Mouse (Mus musculus): ENCODE results near the gene Rundc3b. TPM values are rescaled to one million over a fixed set of nuclear protein-coding genes. Genes with fewer than 3 reads are reported as not detected.
A peak's percentile ranks its signal among the peaks of the same experiment; 100 is the strongest.

Rundc3b gene
- polyA plus RNA-seq, 1 experiment from 2014 or later, result 0.93 TPM

DNA sequence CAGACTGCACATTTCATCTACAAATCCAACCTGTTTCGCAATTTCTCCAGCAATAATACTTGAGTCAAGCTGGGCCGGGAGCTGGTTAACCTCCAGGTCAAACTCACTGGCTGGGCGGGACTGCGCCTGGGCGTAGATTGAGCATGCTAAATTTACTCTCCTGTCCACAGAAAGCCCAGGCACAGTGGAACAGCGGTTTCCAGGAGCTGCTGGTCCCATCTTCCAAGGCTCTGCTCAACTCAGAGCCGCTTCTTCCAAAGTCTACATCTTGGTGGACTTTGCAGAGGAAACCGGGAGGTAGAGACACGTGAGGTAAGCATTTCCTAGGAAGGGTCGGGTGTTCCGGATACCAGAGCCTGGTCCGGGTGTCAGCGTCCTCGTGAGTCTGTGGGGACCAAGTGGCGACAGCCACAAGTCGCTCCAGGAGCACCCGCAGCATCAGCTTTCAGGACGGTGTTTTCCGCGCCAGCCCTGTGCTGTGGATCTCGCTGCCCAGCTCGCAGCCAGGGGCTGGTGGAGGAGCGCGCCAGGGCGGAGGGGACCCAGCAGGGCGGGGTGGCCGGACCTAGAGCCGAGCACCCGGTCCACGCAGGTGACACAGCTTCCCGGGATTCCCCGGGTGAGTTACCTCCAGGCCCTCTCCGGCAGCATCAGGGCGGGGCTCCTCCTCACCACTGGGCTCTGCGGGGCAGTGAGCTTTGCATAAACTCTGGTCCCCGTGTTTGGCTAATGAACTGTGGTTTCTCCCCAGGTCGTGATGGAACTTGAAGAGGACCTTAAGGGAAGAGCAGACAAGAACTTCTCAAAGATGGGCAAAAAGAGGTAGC, 37.4 kb upstream of the Rundc3b start, which contains the start of gene Abcb1a:
TSS of gene Abcb1a (plus strand) at position 167 of the 827 bp plus-strand sequence.
- ATAC-seq (ENCODE audit: low FRiP score, low TSS enrichment), result peak; percentile 68
- Histone ChIP-seq H3K9ac (ENCODE audit: low read length) (peak within 1 kb of the TSS; percentile 58), H3K4me2 (replicated peaks; ENCODE audit: low read depth) (peak within 1 kb of the TSS; percentile 76), H3K9me3 (ENCODE audit: control insufficient read depth, low read length) (no peaks in the 10 kb centered on the region), H3K4me3 (ENCODE audit: low read depth, low read length) (peak within 1 kb of the TSS; percentile 45), H3K4me1 (replicated peaks; ENCODE audit: control insufficient read depth, insufficient read depth) (no peaks in the 10 kb centered on the region; the same call in 1 of the 2 replicates), H3K27ac (replicated peaks) (no peak within 1 kb of the TSS), H3K36me3 (ENCODE audit: control insufficient read depth, insufficient read depth, low read length) (no peaks in the 10 kb centered on the region), H3K27me3 (ENCODE audit: control insufficient read depth, insufficient read depth, low read length) (no peaks in the 10 kb centered on the region)
- DNase-seq (ENCODE audit: low spot score), result peak; percentile 39
- TF ChIP-seq CTCF (IDR thresholded peaks at IDR 0.05; ENCODE audit: low read depth) (no peak), EP300 (optimal IDR thresholded peaks at IDR 0.05) (no peak)
- 3% methylated on average over 37 of the region's 37 CpGs for WGBS

DNA sequence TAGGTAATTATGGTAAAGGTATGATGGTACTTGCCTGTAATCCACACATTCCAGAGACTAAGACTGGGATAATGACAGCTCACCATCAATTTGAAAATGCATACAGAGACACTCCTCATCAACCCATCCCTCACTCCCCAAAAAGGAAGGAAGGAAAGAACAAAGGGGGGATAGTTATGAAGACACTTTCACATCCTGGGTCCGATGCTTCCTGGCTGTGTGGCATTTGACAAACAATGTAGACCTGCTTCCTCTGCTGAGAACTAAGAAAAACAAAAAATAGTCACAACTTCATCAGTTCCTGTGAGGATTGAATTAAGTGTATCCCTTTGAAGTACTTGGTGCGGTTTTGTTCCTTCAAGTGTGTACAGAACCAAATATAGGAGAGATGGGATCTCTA, 29.3 kb upstream of the Rundc3b start:
- Histone ChIP-seq H3K4me3 (ENCODE audit: low read depth, low read length) (no peak overlapping the region), H3K4me1 (replicated peaks; ENCODE audit: control insufficient read depth, insufficient read depth) (no peaks in the 10 kb centered on the region), H3K27me3 (ENCODE audit: control insufficient read depth, insufficient read depth, low read length) (no peaks in the 10 kb centered on the region), H3K9me3 (ENCODE audit: control insufficient read depth, low read length) (no peaks in the 10 kb centered on the region), H3K36me3 (ENCODE audit: control insufficient read depth, insufficient read depth, low read length) (no peaks in the 10 kb centered on the region), H3K4me2 (replicated peaks; ENCODE audit: low read depth) (no peak overlapping the region), H3K9ac (ENCODE audit: low read length) (no peak overlapping the region), H3K27ac (replicated peaks) (no peak overlapping the region)
- WGBS, result 88% methylated on average over 2 of the region's 2 CpGs
- DNase-seq (ENCODE audit: low spot score), result no peak
- no peak for TF ChIP-seq EP300 (optimal IDR thresholded peaks at IDR 0.05)
- no peak for TF ChIP-seq CTCF (IDR thresholded peaks at IDR 0.05; ENCODE audit: low read depth)
- ATAC-seq (ENCODE audit: low FRiP score, low TSS enrichment), result no peak

DNA sequence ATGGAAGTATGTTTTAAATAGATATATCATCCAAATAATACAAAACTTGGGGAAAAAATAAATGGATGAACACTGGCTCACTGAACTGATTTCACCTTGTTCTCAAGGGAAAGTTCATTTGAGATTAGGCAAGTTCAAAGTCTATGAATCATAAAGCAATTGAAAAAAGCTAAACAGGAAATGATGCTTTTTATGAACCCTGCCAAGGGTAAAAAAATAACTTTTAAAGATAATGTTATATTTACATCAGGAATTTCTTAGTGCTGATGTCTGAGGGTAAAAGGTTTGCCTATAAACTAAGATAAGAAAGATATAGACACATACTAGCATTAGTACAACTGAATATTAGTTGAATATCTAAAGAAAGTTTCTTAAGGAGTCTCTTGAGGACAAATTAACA, 26.0 kb upstream of the Rundc3b start:
- no peak overlapping the region for H3K4me3 ChIP-seq (ENCODE audit: low read depth, low read length)
- H3K9ac ChIP-seq (ENCODE audit: low read length), result no peak overlapping the region
- H3K27me3 ChIP-seq (ENCODE audit: control insufficient read depth, insufficient read depth, low read length), result no peaks in the 10 kb centered on the region
- DNase-seq (ENCODE audit: low spot score) (no peak), ATAC-seq (ENCODE audit: low FRiP score, low TSS enrichment) (no peak)
- no peaks in the 10 kb centered on the region for H3K36me3 ChIP-seq (ENCODE audit: control insufficient read depth, insufficient read depth, low read length)
- H3K27ac ChIP-seq (replicated peaks), result no peak overlapping the region
- no peaks in the 10 kb centered on the region for H3K4me1 ChIP-seq (replicated peaks; ENCODE audit: control insufficient read depth, insufficient read depth)
- no peak overlapping the region for H3K4me2 ChIP-seq (replicated peaks; ENCODE audit: low read depth)
- no peak for TF ChIP-seq CTCF (IDR thresholded peaks at IDR 0.05; ENCODE audit: low read depth)
- no peak for TF ChIP-seq EP300 (optimal IDR thresholded peaks at IDR 0.05)
- H3K9me3 ChIP-seq (ENCODE audit: control insufficient read depth, low read length), result no peaks in the 10 kb centered on the region

DNA sequence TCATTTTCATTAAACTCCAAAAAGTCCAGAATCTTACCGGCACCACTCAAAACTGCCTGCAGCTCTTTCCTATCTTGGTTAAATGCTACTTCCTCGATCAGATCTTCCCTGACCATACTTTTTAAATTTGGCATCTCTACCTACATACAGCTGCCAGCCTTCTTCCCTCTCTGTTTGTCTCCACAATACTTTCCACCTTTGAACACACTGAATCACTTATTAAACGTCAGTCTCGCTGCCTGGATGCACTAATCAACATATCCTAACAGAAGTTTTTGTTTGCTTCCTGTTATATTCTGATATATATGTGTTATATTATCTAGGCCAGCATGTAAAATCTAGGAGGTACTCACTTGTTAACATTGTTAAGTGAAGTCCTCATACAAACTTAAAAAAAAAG, 25.5 kb upstream of the Rundc3b start:
- no peak for TF ChIP-seq EP300 (optimal IDR thresholded peaks at IDR 0.05)
- no peak for TF ChIP-seq CTCF (IDR thresholded peaks at IDR 0.05; ENCODE audit: low read depth)
- Histone ChIP-seq H3K27me3 (ENCODE audit: control insufficient read depth, insufficient read depth, low read length) (no peaks in the 10 kb centered on the region), H3K9me3 (ENCODE audit: control insufficient read depth, low read length) (no peaks in the 10 kb centered on the region), H3K4me3 (ENCODE audit: low read depth, low read length) (no peak overlapping the region), H3K4me2 (replicated peaks; ENCODE audit: low read depth) (no peak overlapping the region), H3K9ac (ENCODE audit: low read length) (no peak overlapping the region), H3K36me3 (ENCODE audit: control insufficient read depth, insufficient read depth, low read length) (no peaks in the 10 kb centered on the region), H3K4me1 (replicated peaks; ENCODE audit: control insufficient read depth, insufficient read depth) (no peaks in the 10 kb centered on the region), H3K27ac (replicated peaks) (no peak overlapping the region)
- no peak for DNase-seq (ENCODE audit: low spot score)
- no peak for ATAC-seq (ENCODE audit: low FRiP score, low TSS enrichment)
- whole genome bisulfite sequencing, result 76% methylated on average over 4 of the region's 4 CpGs

DNA sequence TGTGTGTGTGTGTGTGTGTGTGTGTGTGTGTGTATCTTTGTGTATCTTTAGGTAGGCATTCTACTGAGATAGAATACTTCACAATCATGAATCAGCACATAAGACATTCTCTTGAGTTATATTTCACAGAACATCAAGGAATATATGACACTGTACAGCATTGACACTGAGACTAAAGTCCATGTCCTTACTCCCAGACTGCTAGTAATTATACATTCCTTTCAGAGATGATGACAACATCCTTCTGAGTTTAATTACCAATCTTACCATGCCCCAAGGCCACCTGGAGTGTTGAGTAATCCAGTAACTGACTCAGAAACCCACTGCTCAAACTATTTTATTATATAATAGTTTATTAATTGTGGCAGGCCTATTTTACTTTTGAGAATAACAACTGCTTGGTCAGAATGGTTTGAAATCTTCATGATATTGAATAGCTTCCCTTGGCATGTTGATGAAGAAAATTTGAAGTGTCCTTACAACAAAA, 11.8 kb upstream of the Rundc3b start:
- Histone ChIP-seq H3K4me2 (replicated peaks; ENCODE audit: low read depth) (no peak overlapping the region), H3K27ac (replicated peaks) (no peak overlapping the region), H3K4me3 (ENCODE audit: low read depth, low read length) (no peak overlapping the region), H3K36me3 (ENCODE audit: control insufficient read depth, insufficient read depth, low read length) (no peaks in the 10 kb centered on the region), H3K27me3 (ENCODE audit: control insufficient read depth, insufficient read depth, low read length) (no peaks in the 10 kb centered on the region), H3K9ac (ENCODE audit: low read length) (no peak overlapping the region), H3K4me1 (replicated peaks; ENCODE audit: control insufficient read depth, insufficient read depth) (no peaks in the 10 kb centered on the region), H3K9me3 (ENCODE audit: control insufficient read depth, low read length) (no peaks in the 10 kb centered on the region)
- no peak for TF ChIP-seq CTCF (IDR thresholded peaks at IDR 0.05; ENCODE audit: low read depth)
- no peak for TF ChIP-seq EP300 (optimal IDR thresholded peaks at IDR 0.05)
- no peak for ATAC-seq (ENCODE audit: low FRiP score, low TSS enrichment)
- no peak for DNase-seq (ENCODE audit: low spot score)

DNA sequence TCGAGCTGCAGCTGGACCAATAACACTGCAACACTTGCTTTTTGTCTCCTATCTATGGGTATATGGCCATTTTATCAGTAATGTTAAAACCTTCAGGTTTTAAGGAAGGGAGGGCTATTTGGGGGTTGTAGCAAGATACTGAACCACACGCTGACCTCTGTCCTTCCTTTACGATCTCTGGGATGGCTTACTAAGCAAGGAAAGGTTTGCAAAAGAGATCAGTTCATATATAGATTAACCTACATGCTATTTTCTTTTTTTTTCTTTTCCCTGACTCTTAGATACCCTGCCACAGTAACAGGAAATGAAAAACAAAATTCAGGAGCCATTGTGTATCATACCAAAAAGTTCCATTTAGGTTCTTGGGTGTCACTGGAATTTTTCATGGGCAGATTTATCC, 10.1 kb upstream of the Rundc3b start:
- 76% methylated on average over 3 of the region's 3 CpGs for WGBS
- no peak for TF ChIP-seq EP300 (optimal IDR thresholded peaks at IDR 0.05)
- TF ChIP-seq CTCF (IDR thresholded peaks at IDR 0.05; ENCODE audit: low read depth), result no peak
- DNase-seq (ENCODE audit: low spot score) (no peak), ATAC-seq (ENCODE audit: low FRiP score, low TSS enrichment) (no peak)
- Histone ChIP-seq H3K4me2 (replicated peaks; ENCODE audit: low read depth) (no peak overlapping the region), H3K36me3 (ENCODE audit: control insufficient read depth, insufficient read depth, low read length) (no peaks in the 10 kb centered on the region), H3K9ac (ENCODE audit: low read length) (no peak overlapping the region), H3K27me3 (ENCODE audit: control insufficient read depth, insufficient read depth, low read length) (no peaks in the 10 kb centered on the region), H3K4me1 (replicated peaks; ENCODE audit: control insufficient read depth, insufficient read depth) (no peaks in the 10 kb centered on the region), H3K9me3 (ENCODE audit: control insufficient read depth, low read length) (no peaks in the 10 kb centered on the region), H3K4me3 (ENCODE audit: low read depth, low read length) (no peak overlapping the region), H3K27ac (replicated peaks) (no peak overlapping the region)

All from stomach, postnatal 0 days (tissue).